Mouse (Mus musculus): ENCODE results near the gene Btbd9. TPM values are rescaled to one million over a fixed set of nuclear protein-coding genes. Genes with fewer than 3 reads are reported as not detected.

Btbd9 gene
- polyA plus RNA-seq, 1 experiment from 2014 or later: 164 TPM

DNA sequence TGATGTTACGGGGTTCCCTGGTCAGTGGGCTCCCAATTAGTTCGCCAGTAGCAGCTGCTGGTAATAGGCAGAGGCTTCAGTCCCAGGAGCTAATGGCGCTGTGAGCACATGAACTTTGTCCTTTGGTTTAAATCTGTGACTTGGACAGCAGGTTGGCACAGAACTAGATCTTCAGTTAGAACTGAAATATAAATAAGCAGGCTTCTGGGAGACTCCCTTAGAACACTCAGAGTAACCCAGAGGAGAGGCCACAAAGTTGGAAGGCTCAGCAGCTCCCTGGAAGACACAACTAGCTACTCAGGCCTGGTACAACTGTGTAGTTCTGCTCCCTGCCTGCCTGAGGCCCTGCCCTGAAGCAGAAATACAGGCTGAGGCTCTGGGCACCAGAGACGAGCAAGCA, 313.8 kb downstream of the Btbd9 start:
- peaks cover 10% of the 10 kb centered on the region for H3K4me1 ChIP-seq (ENCODE audit: control insufficient read depth, insufficient read depth, low read length)
- no peaks in the 10 kb centered on the region for H3K27me3 ChIP-seq (ENCODE audit: control insufficient read depth, insufficient read depth, low read depth, low read length)
- no peak for ATAC-seq
- H3K27ac ChIP-seq (ENCODE audit: low read length): no peak overlapping the region
- H3K4me3 ChIP-seq (ENCODE audit: low read depth, low read length): no peak overlapping the region
- no peak overlapping the region for H3K9ac ChIP-seq (ENCODE audit: low read depth, low read length)
- no peaks in the 10 kb centered on the region for H3K9me3 ChIP-seq (replicated peaks; ENCODE audit: control insufficient read depth, low read length, poor library complexity, severe bottlenecking)
- WGBS: 64% methylated on average over 4 of the region's 4 CpGs
- peaks cover 3% of the 10 kb centered on the region; the same call in 1 of the 2 replicates for H3K36me3 ChIP-seq (ENCODE audit: control insufficient read depth, insufficient read depth, low read length)
- no peak overlapping the region for H3K4me2 ChIP-seq (ENCODE audit: low read length)

DNA sequence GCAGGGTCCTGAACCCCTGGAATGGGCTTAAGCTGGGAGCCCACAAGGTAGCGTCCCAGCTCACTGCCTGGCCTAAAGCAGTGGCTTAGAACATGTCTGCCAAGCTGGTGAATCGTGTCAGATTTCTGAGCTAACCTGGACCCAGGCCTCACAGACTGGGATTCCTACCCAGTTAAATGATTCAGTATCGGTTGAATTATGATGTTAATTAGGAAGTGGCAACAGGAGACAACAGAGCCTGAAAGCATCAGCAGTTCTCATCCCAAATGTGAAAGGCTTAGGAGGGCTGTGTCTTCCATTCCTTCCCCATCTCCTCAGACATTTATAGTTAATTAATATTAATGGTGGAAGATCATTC, 314.3 kb downstream of the Btbd9 start:
- H3K9me3 ChIP-seq (replicated peaks; ENCODE audit: control insufficient read depth, low read length, poor library complexity, severe bottlenecking): no peaks in the 10 kb centered on the region
- peaks cover 3% of the 10 kb centered on the region; the same call in 1 of the 2 replicates for H3K36me3 ChIP-seq (ENCODE audit: control insufficient read depth, insufficient read depth, low read length)
- no peaks in the 10 kb centered on the region for H3K27me3 ChIP-seq (ENCODE audit: control insufficient read depth, insufficient read depth, low read depth, low read length)
- no peak overlapping the region for H3K4me2 ChIP-seq (ENCODE audit: low read length)
- H3K4me3 ChIP-seq (ENCODE audit: low read depth, low read length): no peak overlapping the region
- H3K9ac ChIP-seq (ENCODE audit: low read depth, low read length): no peak overlapping the region
- 41% methylated on average over 3 of the region's 3 CpGs for WGBS
- H3K4me1 ChIP-seq (ENCODE audit: control insufficient read depth, insufficient read depth, low read length): peaks cover 10% of the 10 kb centered on the region
- no peak for ATAC-seq
- H3K27ac ChIP-seq (ENCODE audit: low read length): no peak overlapping the region

DNA sequence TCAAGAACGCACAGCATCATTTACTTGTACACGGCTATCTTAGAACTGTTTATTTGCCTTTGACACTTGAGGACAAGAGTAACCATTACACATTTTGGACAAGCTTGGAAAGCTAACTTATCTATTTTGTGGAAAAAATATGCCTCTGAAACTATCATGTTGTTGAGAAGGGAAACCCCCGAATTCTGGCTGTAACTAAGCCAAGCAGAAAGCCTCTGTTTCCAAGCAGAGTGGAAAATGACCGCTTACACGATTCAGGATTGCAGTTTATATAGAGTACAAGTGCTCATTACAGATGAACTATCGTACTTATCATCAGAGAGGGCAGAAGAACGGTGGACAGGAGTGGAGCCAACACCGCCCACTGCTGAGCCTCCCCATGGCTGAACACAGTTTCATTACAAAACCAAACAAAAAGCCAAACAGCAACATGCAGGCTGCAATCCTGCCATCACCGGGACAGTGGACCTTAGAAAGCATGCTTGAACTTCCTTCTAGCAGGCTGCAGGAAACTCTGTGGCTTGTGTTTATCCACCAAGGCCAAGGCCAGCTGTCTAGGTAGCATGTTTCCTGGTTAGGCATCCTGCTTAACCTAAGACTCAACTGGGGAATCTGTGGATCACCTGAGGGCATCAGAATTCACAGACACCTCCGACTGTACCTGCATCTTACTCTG, 314.8 kb downstream of the Btbd9 start:
- H3K27ac ChIP-seq (ENCODE audit: low read length): no peak overlapping the region
- ATAC-seq: no peak
- WGBS: 58% methylated on average over 10 of the region's 10 CpGs

DNA sequence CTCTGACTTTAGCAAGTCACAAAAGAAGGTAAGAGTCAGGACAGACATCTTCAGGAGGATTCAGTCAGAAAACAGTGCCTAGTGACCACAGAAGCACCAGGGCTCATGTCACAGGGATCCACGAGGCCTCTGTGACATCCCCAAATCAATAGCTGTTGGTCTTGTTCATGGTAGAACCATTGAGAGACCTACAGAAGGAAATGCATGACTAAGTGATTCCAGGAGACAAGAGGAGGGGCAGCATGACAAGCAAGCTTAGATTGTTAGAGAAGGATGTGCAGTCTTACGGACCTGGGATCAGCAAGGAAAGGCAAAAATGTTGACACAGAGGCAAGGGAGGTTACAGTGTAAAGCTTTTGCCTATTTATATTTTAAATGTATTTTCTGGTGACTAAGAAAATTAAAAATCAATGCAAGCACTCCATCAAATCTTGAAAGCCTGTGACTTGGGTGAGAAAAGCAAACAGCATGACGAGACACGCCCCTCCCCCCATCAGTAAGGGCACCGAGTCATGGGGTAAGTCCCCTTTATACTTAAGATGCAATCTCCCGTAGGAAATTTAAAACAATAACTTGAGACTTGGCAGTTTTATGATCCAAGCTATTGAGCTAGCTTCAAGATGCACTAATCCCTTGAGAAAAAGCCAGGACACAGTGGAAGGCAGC, 315.5 kb downstream of the Btbd9 start:
- Histone ChIP-seq H3K9me3 (replicated peaks; ENCODE audit: control insufficient read depth, low read length, poor library complexity, severe bottlenecking) (no peaks in the 10 kb centered on the region), H3K4me1 (ENCODE audit: control insufficient read depth, insufficient read depth, low read length) (peaks cover 20% of the 10 kb centered on the region), H3K36me3 (ENCODE audit: control insufficient read depth, insufficient read depth, low read length) (no peaks in the 10 kb centered on the region), H3K4me3 (ENCODE audit: low read depth, low read length) (no peak overlapping the region), H3K4me2 (ENCODE audit: low read length) (no peak overlapping the region), H3K27ac (ENCODE audit: low read length) (no peak overlapping the region), H3K9ac (ENCODE audit: low read depth, low read length) (no peak overlapping the region), H3K27me3 (ENCODE audit: control insufficient read depth, insufficient read depth, low read depth, low read length) (no peaks in the 10 kb centered on the region)
- WGBS: 51% methylated on average over 6 of the region's 6 CpGs
- no peak for ATAC-seq

More for the DNA sequence above, 314.8 kb downstream of the Btbd9 start:
- H3K9me3 ChIP-seq (replicated peaks; ENCODE audit: control insufficient read depth, low read length, poor library complexity, severe bottlenecking): no peaks in the 10 kb centered on the region
- H3K4me3 ChIP-seq (ENCODE audit: low read depth, low read length): no peak overlapping the region
- H3K4me2 ChIP-seq (ENCODE audit: low read length): no peak overlapping the region
- no peaks in the 10 kb centered on the region for H3K27me3 ChIP-seq (ENCODE audit: control insufficient read depth, insufficient read depth, low read depth, low read length)
- H3K4me1 ChIP-seq (ENCODE audit: control insufficient read depth, insufficient read depth, low read length): peaks cover 13% of the 10 kb centered on the region
- H3K9ac ChIP-seq (ENCODE audit: low read depth, low read length): no peak overlapping the region
- no peaks in the 10 kb centered on the region for H3K36me3 ChIP-seq (ENCODE audit: control insufficient read depth, insufficient read depth, low read length)

DNA sequence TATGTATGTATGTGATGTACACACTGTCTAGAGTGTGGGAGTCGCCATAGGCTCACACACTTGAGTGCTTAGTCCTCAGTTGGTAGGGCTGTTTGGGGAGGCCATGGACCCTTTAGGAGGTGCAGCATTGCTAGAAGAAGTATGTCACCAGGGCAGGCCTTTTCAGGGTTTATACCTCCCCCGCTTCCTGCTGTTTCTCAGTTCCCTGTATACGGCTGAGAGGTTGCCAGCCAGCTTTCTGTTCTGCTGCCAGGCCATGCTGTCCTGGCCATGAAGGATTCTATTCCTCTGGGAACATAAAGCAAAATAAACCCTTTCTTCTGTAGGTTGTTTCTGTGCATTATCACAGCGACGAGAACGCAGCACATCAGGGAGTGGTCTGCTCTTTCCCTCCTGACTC, 316.4 kb downstream of the Btbd9 start:
- WGBS: 65% methylated on average over 6 of the region's 6 CpGs
- Histone ChIP-seq H3K4me3 (ENCODE audit: low read depth, low read length) (no peak overlapping the region), H3K36me3 (ENCODE audit: control insufficient read depth, insufficient read depth, low read length) (no peaks in the 10 kb centered on the region), H3K4me2 (ENCODE audit: low read length) (no peak overlapping the region), H3K9ac (ENCODE audit: low read depth, low read length) (no peak overlapping the region), H3K27me3 (ENCODE audit: control insufficient read depth, insufficient read depth, low read depth, low read length) (no peaks in the 10 kb centered on the region), H3K4me1 (ENCODE audit: control insufficient read depth, insufficient read depth, low read length) (peaks cover 22% of the 10 kb centered on the region), H3K9me3 (replicated peaks; ENCODE audit: control insufficient read depth, low read length, poor library complexity, severe bottlenecking) (no peaks in the 10 kb centered on the region), H3K27ac (ENCODE audit: low read length) (no peak overlapping the region)
- ATAC-seq: no peak

DNA sequence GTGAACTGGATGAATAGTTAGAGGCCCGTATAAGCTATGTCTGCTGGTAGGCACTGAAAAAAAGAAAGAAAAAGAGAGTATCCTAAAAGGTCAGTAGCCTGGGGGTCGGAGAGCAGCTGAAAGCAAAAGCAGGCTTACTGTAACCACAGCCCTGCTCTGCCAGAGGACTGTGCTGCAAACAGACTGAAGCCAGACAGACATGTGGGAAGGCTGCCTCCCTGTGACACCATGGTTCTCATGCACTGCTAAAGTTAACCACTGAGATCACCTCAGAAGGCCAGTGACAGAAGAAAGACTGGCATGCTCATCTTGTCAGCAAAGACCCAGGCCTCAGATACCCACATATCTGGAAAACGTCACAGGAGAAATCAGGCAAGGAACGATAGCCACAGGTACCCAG, 317.8 kb downstream of the Btbd9 start:
- ATAC-seq: no peak
- Histone ChIP-seq H3K36me3 (ENCODE audit: control insufficient read depth, insufficient read depth, low read length) (no peaks in the 10 kb centered on the region), H3K27ac (ENCODE audit: low read length) (no peak overlapping the region), H3K27me3 (ENCODE audit: control insufficient read depth, insufficient read depth, low read depth, low read length) (no peaks in the 10 kb centered on the region), H3K4me2 (ENCODE audit: low read length) (no peak overlapping the region), H3K9me3 (replicated peaks; ENCODE audit: control insufficient read depth, low read length, poor library complexity, severe bottlenecking) (no peaks in the 10 kb centered on the region), H3K4me3 (ENCODE audit: low read depth, low read length) (no peak overlapping the region), H3K4me1 (ENCODE audit: control insufficient read depth, insufficient read depth, low read length) (peaks cover 30% of the 10 kb centered on the region), H3K9ac (ENCODE audit: low read depth, low read length) (no peak overlapping the region)
- WGBS: 61% methylated on average over 4 of the region's 4 CpGs

DNA sequence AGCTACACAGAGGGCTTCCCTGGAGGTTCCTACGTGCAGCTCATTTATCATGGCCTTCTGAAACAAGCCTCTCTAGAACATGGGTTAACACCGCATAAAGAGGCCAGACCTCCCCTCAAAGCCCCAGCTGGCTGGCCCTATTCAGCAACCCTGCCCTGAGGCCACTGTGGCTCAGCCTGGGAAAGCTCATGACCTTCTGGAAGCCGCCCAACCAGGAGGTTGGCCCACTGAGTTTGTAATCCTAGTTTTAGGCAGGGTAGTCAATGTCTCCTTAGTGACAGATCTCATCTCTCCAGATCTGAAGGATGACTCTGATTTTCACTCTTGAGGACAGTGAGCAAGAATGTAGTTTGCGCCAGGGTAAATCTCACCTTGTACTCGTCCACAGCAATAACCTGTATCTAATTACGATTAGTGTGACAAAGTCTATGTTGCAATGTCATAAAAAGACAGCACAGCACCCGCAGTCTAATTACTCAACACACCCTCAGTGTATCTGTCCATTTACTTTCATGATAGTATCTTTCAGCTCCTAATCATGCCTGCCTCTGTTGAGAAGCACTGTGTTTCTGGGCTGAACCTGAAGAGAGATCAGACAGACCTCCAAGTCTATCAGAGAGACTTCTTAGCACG, 320.2 kb downstream of the Btbd9 start:
- Histone ChIP-seq H3K9ac (ENCODE audit: low read depth, low read length) (no peak overlapping the region), H3K27ac (ENCODE audit: low read length) (no peak overlapping the region), H3K4me3 (ENCODE audit: low read depth, low read length) (no peak overlapping the region), H3K9me3 (replicated peaks; ENCODE audit: control insufficient read depth, low read length, poor library complexity, severe bottlenecking) (no peaks in the 10 kb centered on the region), H3K4me2 (ENCODE audit: low read length) (no peak overlapping the region), H3K4me1 (ENCODE audit: control insufficient read depth, insufficient read depth, low read length) (peaks cover 26% of the 10 kb centered on the region), H3K36me3 (ENCODE audit: control insufficient read depth, insufficient read depth, low read length) (no peaks in the 10 kb centered on the region), H3K27me3 (ENCODE audit: control insufficient read depth, insufficient read depth, low read depth, low read length) (no peaks in the 10 kb centered on the region)
- WGBS: 67% methylated on average over 8 of the region's 8 CpGs
- no peak for ATAC-seq

DNA sequence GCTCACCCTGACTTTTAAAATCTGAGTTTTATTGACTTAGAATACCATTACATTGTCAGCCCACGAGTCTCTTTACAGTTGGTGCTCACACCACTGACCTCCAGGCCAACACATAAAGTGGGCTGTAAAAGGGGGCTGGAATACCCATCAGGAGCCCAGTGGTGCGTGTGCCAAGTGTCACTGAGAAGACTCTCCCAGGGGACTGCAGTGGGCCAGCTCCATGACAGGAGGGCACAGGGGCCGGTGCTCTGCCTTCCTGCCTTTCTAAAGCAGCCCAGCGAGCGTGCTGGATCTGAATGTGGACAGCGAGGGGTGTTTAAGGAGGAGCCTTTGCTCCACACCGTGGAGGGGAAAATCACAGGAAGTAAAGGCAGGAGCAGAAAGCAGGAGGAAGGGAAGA, 322.4 kb downstream of the Btbd9 start:
- Histone ChIP-seq H3K4me1 (ENCODE audit: control insufficient read depth, insufficient read depth, low read length) (peaks cover 31% of the 10 kb centered on the region), H3K9ac (ENCODE audit: low read depth, low read length) (0 out of 2 replicates have a peak overlapping the region, but pooled peaks have one; percentile 20), H3K27me3 (ENCODE audit: control insufficient read depth, insufficient read depth, low read depth, low read length) (no peaks in the 10 kb centered on the region), H3K4me2 (ENCODE audit: low read length) (no peak overlapping the region), H3K9me3 (replicated peaks; ENCODE audit: control insufficient read depth, low read length, poor library complexity, severe bottlenecking) (no peaks in the 10 kb centered on the region), H3K36me3 (ENCODE audit: control insufficient read depth, insufficient read depth, low read length) (no peaks in the 10 kb centered on the region), H3K4me3 (ENCODE audit: low read depth, low read length) (no peak overlapping the region), H3K27ac (ENCODE audit: low read length) (no peak overlapping the region)
- ATAC-seq: peak; percentile 18; the same call in 1 of the 2 replicates
- 34% methylated on average over 7 of the region's 7 CpGs for WGBS

DNA sequence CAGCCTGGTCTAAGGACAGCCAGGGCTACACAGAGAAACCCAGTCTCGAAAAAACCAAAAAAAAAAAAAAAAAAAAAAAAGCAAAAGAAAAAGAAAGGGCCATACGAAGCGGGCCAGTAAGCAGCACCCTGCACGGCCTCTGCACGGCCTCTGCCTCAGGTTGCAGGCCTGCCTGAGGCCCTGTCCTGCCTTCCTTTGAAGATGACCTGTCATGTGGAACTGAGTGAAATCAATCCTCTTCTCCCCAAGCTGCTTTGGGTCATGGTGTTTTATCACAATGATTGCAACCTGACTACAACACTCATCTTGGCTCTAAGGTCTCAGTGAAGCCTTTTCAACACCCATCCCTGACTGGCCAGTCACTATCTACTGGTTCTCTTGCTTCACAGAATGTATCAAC, 323.3 kb downstream of the Btbd9 start:
- ATAC-seq: no peak
- Histone ChIP-seq H3K9ac (ENCODE audit: low read depth, low read length) (no peak overlapping the region), H3K27ac (ENCODE audit: low read length) (no peak overlapping the region), H3K27me3 (ENCODE audit: control insufficient read depth, insufficient read depth, low read depth, low read length) (no peaks in the 10 kb centered on the region), H3K9me3 (replicated peaks; ENCODE audit: control insufficient read depth, low read length, poor library complexity, severe bottlenecking) (no peaks in the 10 kb centered on the region), H3K36me3 (ENCODE audit: control insufficient read depth, insufficient read depth, low read length) (no peaks in the 10 kb centered on the region), H3K4me1 (ENCODE audit: control insufficient read depth, insufficient read depth, low read length) (peaks cover 31% of the 10 kb centered on the region), H3K4me3 (ENCODE audit: low read depth, low read length) (no peak overlapping the region), H3K4me2 (ENCODE audit: low read length) (no peak overlapping the region)
- WGBS: 44% methylated on average over 5 of the region's 5 CpGs
